Mouse (Mus musculus) left cerebral cortex, adult 11 months (tissue): ENCODE data around the gene Tacc2.

ENCODE experiments used
- DNase-seq: peaks from one replicate; pipeline ENCODE4 v3.0.0; 2022; ENCODE audit warnings: low spot score

Tacc2 gene

DNA sequence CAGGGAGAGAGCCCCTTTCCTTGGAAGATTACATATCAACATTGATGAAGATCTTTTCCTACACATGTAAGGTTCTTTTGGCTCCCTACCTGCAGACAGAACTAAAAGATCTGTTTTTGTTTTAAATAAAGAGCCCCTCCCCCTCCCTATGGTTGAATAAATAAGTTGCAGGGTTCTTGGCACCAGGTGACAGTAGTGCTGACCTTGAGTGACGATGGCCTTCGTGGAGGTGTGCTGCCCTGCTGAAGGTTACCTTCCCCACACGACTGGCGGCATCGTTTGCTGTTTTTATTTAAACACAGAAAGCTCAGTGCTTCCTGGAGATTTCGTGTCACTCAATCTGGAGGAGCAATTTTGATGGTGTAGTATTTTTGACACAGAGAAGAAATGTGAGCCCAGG lies 113.6 kb downstream of the Tacc2 start:
- DNase-seq, result no peak

DNA sequence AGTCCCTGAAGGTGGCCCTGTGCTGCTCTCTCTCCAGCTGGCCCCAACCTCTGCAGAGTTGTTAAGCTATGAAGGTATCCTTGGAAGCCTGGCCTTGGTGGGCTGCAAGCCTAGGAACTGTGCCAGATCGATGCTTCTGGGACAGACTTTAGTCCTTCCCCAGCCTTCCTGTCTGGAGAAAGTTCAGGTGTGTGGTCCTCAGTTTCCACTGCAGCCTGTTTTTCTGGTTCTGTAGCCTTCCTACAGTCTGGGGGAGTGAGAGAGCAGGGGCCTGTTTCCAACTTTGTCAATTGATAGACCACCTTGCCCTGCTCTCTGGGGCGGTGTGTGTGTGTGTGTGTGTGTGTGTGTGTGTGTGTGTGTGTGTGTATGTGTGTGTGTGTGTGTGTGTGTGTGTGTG lies 114.7 kb downstream of the Tacc2 start:
- DNase-seq, result no peak

DNA sequence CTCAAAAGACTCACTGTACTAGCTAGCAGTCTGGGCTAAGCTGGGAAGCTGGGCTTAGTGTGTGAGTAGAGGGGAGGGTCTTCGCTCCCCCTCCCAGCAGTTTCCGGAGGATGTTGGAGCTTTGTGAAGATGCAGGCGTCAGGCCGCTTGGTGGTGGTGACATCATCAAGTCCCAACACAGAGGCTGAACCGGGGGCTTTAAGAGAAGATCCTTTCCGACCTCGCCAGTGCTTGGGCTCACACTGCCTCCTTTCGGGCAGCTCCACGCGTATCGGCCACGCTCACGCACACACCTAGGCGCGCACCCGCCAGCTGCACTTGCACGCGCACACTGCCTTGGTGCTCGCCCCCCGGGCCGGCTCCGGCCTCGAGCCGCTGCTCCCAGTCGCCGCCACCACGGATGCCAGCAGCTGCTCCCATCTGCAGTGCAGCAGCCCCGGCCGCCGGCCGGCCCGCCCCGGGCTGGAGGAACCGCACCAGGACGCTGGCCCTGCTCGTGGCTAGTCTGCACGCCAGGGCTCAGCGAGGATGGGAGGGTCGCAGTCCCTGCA lies 115.2 kb downstream of the Tacc2 start:
- DNase-seq, result peak; percentile 55

DNA sequence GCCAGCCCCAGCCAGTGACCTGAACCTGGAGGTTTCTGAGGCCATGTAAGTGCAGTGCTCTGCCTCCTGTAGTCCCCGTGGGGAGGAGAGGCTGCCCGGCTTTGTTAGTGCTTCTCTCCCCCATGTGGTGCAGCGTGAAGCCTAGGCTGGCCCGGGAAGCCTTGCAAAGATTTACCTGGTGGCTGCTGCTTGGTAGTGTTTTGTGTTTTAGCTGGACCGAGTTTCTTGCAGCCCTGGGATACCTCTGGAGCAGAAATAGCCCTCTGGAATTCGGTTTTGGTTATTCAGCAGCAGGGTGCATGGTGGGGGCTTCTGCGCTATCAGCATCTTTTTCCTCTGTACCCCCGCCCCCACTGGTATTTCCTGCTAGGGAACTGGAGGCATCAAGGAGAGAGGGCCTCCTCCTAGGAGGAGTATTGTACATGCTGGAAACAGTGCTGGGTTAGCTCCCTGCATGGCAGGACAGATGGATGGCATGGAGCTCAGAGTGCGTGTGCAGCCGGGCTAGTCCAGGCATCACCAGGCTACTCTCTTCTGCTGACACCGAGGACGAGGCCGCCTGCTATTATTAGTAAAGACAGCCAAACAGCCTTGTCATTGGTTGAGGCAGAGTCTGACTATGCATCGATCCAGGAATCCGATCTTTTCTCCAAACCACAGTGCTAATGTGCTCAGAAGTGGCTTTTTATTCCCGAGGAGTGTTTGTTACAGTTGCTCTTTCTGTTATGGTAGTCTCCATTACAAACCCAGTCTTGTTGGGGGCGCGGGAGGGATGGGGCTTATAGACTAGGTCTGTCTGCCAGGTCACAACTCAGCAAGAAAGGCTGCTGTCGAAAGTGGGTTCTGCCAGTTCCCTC lies 115.9 kb downstream of the Tacc2 start:
- peak; percentile 23 for DNase-seq

DNA sequence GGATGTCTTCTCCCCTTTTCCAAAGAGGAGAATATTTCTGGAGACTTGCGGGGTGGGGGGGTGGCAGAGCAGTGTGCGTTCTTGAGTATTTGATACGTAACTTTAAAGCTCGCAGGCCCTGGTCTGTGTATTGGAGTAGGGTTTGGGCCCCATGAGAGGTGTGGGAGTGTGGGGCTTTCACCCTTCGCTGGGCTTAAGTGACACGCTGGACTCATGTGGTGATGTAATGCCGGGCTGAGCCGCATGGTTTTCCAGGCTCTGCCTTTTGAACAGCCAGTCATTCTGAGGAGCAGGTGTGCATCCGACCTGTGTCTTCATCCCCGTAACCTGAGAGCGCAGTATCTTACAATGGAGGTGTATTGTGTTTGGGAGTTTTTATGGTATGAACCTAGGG lies 116.6 kb downstream of the Tacc2 start:
- no peak for DNase-seq

DNA sequence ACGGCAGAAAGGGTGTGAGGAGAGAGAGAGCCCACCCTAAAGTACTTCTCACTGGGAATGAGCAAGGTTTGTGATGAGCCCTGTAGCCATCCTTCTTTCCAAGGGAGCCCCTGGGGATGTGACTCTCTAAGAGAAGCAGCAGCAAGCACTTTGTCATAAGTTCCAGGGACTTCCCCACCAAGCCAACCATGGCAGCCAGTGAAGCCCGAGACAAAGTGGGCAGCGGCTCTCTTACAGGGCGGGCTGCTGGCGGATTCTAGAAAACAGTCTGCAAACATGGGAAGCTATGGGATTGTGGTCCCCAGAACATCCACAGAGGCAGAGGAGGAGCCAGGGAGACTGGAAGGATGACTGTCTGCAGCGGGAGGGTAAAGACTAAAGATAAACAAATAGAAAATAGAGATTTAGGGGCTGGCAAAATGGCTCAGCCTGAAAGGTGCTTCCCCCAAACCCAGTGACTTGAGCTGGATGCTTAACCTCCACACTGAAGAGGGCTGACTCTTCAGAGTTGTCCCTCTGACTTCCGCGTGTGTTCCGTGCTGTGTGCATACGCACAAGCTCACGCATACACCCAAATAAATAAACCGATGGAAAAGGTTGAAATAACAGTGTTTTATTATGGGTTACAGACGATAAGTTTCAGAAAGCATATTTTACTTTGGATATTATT lies 118.6 kb downstream of the Tacc2 start:
- DNase-seq, result no peak

DNA sequence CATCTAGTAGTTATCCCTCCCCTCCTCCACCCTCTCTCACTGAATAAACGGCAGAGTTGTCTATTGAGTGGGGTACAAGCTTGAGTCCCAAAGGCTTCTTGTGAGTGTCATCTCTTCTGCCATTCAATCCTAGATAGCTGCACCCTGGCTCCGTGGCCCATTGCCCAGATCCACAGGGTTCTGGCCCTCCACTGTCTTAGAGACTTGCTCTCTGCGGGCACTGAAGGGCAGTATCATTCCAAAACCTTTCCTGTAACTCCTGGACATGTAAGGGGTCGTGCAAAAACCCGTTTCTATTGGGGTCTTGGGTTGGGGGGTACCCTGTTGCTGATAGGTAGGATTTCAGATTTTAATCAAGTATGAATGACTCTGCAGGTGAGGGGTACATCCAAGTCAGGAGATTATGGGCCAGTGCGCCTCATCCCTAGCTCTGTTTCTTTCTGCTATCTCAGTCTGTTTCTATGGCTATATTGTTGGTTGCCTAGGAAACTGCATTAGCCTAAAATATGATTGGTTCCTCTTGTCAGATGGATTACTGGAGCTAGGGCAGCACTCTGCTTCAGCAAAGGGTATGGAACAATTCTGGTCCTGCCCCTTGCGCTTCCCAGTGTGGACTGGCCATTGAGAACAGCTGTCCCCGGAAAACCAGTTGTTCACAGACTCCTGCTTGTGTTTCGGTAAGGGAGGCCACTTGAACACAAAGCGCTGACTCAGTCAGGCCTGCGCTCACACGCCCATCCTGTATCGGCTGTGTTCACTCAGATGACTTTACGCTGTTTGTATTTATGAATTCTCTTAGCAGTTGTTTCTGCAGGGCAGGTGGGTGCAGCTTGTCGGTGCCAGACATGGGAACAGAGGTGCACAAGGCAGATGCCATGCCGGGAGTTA lies 119.4 kb downstream of the Tacc2 start:
- peak; percentile 39 for DNase-seq

DNA sequence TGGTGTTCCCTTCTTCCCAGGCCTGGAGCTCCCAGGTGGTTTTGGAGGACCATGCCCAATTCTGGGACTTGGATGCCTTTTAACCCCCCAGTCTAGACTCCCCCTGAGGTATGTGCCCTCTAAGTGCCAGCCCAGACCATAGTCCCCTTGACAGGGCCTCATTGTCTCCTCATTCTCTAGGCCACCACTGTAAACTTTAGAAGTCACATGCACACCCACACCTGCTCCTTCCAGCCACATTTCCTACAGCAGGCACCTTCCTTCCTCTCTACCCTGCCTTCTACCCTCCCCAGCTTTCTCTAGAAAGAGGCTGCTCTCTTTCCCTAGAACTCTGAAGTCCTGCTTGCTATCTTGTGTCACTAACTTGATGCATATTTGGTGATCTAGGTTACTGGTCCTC lies 121.2 kb downstream of the Tacc2 start:
- no peak for DNase-seq

DNA sequence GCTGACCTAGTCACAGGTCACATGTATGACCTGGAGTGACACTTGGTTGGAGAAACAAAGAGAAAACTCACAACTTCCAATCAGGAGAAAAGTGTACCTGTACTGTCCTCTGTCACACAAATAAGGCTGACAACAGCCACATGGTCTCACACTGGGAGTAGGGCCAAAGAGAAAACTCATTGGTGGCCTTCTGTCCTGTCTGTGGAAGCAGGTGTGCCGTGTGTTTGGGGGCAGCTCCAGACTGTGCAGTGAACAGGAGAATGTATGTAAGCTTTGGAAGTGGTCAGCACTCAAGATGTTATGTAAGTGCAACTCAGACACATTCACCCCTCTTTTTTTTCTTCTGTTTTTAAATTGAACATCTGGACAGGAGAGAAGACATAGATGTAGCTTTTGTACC lies 124.1 kb downstream of the Tacc2 start:
- no peak for DNase-seq

DNA sequence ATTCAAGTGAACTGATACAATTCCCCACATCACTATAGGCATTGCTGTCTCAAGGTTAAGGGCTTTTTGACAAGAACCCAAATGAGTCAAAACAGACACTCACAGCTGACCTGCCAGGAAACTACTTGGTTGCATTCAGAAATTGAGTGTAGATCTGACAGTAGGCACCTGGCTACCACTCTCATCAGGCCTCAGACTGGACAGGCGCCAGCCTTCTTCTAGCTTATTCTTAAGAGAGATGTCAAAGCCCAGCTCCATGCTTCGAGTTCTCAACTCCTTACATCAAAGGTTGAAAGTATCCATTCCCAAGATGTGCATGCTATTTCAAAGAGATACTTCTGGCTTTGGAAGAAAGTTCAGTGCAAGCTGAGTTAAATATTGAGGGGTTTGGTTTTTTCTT lies 128.0 kb downstream of the Tacc2 start:
- DNase-seq, result no peak

DNA sequence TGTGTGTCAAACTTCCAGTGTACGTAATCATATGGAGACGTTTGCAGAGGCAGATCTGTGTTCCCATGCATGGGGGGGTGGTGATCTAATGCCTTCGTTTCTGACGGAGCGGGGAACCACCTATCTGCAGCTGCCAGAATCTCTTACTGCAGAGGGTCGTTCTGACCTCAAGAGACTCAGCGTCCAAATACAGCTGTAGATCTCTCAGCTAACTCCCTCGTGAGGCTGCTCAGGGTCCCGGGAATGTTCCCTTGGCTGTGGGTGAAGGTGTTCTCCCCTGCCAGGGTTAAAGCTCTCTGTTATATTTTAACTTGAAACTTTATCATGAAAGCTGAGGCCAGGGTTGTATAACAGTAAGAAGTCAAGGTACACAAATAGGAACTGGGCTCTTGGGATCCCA lies 131.7 kb downstream of the Tacc2 start:
- no peak for DNase-seq

DNA sequence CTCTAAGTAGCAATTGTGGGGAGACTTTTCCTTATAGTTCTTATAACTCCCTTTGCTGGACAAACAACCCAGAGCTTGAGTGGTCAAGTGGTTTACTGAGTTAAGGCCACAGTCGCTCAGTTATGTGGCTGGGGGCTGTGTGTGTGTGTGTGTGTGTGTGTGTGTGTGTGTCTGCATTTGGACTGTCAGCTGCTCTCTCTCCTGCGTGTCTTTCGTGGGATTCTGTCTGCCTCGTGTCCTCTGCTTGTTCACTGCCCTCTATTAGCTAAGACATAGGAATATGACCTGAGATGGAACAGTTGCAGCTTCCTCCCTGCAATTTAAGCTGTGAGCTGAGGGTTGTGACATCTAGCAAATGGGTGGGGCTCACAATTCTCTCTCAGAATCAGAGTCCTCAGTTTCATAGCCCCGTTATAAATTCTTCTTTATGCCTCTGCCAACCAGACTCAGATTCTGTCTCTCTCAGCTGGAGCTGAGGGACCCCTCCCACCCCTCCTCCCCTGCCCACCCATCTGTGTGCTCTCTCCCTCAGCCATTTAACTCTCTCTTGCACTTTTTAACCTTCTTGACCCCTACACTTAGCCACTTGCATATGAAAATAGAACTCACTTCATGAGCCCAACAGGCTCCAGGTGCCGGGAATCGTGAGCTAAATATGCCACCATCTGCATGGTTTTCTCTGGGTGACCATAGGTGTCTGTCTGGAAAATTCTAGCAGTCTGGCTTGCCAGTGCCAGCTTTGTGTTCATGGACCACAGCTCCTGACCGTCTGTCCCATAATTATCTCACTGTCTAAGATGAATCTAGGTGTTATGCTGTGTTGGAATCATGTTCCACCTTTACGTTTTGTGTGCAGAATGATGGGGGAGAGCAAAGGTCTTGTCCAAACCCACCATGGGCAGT lies 132.4 kb downstream of the Tacc2 start:
- DNase-seq, result no peak

DNA sequence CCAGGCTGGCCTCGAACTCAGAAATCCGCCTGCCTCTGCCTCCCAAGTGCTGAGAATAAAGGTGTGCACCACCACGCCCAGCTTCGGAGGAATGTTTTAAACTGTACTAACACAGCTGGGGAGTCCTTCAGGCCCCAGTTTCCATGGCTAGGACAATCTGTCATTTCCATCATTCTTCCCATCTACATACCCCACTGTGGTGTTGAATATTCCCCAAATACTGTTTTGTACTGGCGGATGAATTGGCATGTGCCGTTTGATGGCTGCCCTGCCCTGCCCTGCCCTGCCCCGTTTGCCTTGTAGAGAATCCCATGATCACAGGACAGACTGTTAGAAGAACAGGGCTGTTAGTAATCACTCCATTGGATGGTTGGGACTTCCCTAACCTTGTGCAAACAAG lies 134.6 kb downstream of the Tacc2 start:
- no peak for DNase-seq

DNA sequence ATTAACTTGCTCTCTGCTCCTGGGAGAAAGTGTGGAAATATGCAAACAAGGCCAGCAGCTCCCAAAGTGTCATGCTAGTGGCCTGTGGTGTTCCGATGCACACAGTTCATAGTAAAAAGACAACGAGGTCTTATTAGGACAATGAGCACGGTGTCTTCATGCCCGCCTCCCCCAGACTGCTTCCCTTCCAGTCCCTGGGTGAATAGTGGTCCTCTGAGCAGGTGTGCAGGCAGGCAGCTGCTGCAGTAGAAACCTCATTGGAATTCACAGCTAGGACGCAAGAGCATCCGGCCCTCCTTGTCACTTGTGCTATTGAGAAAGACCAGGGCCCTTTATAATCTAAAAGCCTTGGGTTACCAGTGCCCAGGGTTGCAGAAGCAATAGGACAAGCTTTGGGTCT lies 136.1 kb downstream of the Tacc2 start:
- DNase-seq, result no peak

DNA sequence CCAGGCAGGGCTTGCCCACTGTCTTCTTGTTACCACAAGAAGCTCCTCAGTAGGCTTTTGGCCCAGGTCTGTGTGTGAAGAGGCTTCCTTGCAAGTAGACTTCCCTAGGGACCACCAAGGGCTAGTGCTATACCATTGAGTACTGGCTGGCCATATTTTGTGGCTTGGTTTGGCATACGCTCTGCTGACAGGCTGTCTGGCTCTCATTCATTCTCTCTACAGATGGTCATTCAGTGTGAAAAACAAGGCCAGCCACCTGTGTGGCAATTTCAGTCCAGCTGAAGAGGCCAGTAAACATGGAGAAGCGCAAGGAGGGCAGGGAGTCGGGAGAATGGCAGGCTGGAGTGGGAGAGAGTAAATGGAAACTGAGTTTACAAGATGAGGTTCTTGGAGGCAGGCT lies 138.2 kb downstream of the Tacc2 start:
- no peak for DNase-seq

DNA sequence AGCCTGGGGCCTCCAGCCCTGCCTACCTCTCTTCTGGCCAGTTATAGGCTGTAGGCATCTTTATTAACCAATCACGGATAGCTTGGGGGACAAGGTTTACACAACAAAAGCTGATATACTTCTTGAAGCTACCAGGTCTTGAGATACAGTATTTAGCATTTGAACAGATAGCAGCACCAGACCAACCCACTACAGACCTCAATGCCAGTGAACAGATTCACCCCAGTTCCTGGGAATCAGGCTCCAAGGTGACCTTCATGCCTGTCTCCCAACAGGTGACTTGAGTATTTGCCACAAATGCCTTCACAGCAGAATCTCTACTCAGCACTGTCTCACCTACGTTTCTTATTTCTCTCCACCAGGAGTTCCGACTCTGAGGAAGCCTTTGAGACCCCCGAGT lies 139.1 kb downstream of the Tacc2 start:
- DNase-seq, result no peak

DNA sequence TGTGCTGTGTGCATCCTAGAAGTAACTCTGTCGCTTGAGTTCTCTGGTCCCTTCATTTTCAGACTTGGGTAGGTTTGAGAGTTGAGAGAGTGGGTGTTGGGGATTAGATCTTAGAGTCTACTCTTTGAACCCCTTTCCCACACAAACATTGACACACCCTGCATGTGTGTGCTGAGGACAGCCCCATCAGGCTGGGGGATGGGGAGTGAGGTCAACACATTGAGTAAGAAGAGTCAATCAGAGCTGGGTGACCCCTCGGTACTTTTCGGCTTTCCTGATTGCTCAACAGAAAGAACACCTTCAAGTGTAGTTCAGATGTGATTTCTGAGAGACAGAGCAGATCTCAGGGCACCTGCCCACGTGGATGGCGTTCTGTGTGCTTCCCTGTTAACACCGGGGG lies 139.8 kb downstream of the Tacc2 start:
- DNase-seq, result no peak

DNA sequence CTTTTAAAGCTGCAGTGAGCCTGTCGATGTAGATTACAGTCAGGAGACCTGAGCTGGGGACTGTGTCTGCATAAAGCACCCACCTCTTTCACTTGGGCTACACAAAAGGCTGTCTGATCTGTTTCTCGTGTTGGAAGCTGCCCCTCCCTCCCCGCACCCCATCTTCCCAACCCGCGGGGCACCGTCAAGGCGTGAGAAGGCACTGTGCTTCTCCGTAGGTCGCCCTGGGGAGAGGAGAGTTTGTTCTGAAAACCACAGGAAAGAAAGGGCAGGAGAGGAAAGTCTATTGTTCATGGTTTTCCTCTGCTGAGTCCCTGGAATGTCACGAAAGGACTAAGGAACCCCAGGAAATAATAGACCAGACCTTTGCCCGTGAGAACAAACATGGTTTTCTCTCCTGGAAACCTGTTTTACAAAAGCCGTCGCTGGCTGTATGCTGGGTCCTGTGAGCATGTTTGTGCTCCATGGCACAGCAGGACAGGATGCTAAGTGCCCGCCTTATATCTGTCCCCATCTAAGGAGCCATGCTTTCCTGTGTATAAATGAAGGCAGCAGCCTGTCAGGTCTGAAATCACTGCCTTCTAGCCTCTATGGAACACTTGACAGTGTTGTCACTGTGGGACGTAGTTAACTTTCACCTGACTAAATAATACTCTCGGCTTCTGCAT lies 142.8 kb downstream of the Tacc2 start:
- no peak for DNase-seq

DNA sequence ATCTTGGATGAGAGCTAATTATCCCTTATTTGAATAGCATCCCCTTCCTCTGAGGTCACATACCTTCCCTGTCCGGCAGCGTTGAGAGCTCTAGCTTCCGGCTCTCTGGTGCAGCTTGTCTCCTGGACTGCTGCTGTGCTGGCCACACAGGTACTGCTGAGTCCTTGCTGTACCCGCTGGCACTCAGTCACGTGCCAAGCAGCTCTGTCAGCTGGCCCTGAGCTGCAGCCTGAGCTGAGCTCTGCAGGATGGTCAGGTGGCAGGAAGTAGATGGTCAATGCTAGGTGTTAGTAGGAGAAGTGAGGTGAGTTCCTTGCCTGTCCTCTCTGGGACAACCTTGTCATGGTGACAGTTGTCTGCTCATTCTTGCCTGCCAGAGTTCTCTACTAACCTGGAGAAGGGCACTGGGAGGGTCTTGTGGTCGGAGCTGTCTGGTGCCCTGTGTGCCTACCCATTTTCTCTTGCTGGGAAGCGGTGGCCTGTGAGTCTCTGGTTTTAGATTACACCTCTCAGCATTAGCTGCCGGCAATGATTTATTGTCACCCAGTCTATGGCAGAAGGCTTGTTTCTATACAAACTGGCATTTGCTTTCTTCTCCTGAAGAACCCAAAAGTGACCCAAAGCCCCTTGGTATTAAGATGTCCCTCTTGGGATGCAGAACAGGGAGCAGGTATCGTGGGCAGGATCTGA lies 143.6 kb downstream of the Tacc2 start:
- no peak for DNase-seq

DNA sequence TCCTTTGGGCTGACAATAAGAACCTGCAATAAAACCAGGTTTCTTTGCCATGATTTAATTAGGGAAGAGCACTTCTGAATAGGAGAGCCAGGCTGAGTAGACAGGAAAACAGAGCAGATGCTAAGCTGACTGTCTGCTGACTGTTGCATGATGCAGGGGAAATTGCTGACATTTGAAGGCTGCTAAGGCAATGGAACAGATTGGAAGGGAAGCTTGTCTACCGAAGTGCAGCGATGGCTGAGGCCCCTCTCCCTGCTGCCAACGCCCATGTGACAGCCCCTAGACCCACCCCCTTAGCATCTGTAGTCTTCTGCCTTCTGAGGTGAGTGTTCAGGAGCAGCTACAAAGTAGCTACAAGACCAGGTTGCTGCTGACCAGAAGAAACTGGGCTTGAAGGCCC lies 148.9 kb downstream of the Tacc2 start:
- no peak for DNase-seq
